Mouse (Mus musculus) liver, postnatal 0 days (tissue): ENCODE measurements at regions not wholly inside any gene's neighbourhood (a gene's known extent, or its start where the extent isn't known, plus 50 kb on each side); places are given as distances from the start of the nearest gene placed in this dataset.

Experiments used
- ATAC-seq: fragments of 200-750 bp; cut with Nextera tagmentation; 2 replicates; pipeline ENCODE4 v1.8.0; 2017; ENCODE audit warnings: mild to moderate bottlenecking, moderate library complexity
- DNase-seq: peaks from one replicate; pipeline ENCODE4 v3.0.0-alpha.2; 2016
- H3K27ac ChIP-seq: fragments of 300-500 bp; sonication (generic); 2 replicates; pipeline ENCODE4 v1.5.1; 2014; ENCODE audit warnings: antibody characterized with exemption, moderate library complexity, mild to moderate bottlenecking, low read depth
- H3K27me3 ChIP-seq: fragments of 300-500 bp; sonication (generic); 2 replicates; pipeline ENCODE4 v1.6.1; 2014; ENCODE audit warnings: low read length, control low read depth, mixed read lengths; ENCODE audit not compliant: insufficient read depth
- H3K36me3 ChIP-seq: fragments of 300-500 bp; sonication (generic); replicated peaks from 2 replicates; pipeline ENCODE4 v1.6.1; 2014; ENCODE audit warnings: mild to moderate bottlenecking, control low read depth, low read length, moderate library complexity, mixed read lengths; ENCODE audit not compliant: insufficient read depth
- H3K4me1 ChIP-seq: fragments of 300-500 bp; sonication (generic); 2 replicates; pipeline ENCODE4 v1.6.1; 2014; ENCODE audit warnings: antibody characterized with exemption, mild to moderate bottlenecking, control low read depth; ENCODE audit not compliant: insufficient read depth
- H3K4me2 ChIP-seq: fragments of 300-500 bp; sonication (generic); 2 replicates; pipeline ENCODE4 v1.6.1; 2014; ENCODE audit warnings: low read depth, mild to moderate bottlenecking, low read length, moderate library complexity, mixed read lengths
- H3K4me3 ChIP-seq: fragments of 300-500 bp; sonication (generic); 2 replicates; pipeline ENCODE4 v1.5.1; 2014; ENCODE audit warnings: low read depth, low read length
- H3K9ac ChIP-seq: fragments of 300-500 bp; sonication (generic); replicated peaks from 2 replicates; pipeline ENCODE4 v1.6.1; 2014; ENCODE audit warnings: mild to moderate bottlenecking, moderate library complexity
- H3K9me3 ChIP-seq: fragments of 300-500 bp; sonication (generic); 2 replicates; pipeline ENCODE4 v1.6.1; 2016; ENCODE audit warnings: mild to moderate bottlenecking, control low read depth, low read length, mixed read lengths
- CTCF ChIP-seq: sonication (generic); IDR thresholded peaks from 2 replicates; pipeline ENCODE4 v1.5.1; 2016; ENCODE audit warnings: antibody characterized with exemption, low read depth
- EP300 ChIP-seq: IDR thresholded peaks from 2 replicates; pipeline ENCODE4 v1.6.1; 2016; ENCODE audit warnings: antibody characterized with exemption, low read depth, mild to moderate bottlenecking
- WGBS: fragments of 180-500 bp; shearing (Covaris S2); extraction: QIAGEN DNeasy Blood & Tissue Kit; methylation state at CpG from one replicate; pipeline ENCODE4 v1.1.7; 2014; ENCODE audit not compliant: insufficient replicate concordance; 5-methylcytosine and 5-hydroxymethylcytosine counted together

- Histone ChIP-seq H3K4me2 (no peak overlapping the region), H3K9ac (no peak overlapping the region), H3K9me3 (no peaks in the 10 kb centered on the region), H3K4me1 (no peaks in the 10 kb centered on the region; the same call in 1 of the 2 replicates), H3K4me3 (no peak overlapping the region), H3K27ac (no peak overlapping the region), H3K27me3 (no peaks in the 10 kb centered on the region), H3K36me3 (no peaks in the 10 kb centered on the region)
- WGBS, result 63% methylated on average over 7 of the region's 7 CpGs
- TF ChIP-seq EP300, result no peak
- 0 out of 2 replicates have a peak, but pooled peaks have one; percentile 13 for TF ChIP-seq CTCF
- DNase-seq (no peak), ATAC-seq (no peak)
Measured at GRCm38 (mm10) chr3:102275256-102276022, 70.9 kb upstream of the Vangl1 start.

GRCm38 (mm10) chr3:102270779-102271178, 66.3 kb upstream of the Vangl1 start:
- Histone ChIP-seq H3K9me3 (no peaks in the 10 kb centered on the region), H3K4me1 (no peaks in the 10 kb centered on the region; the same call in 1 of the 2 replicates), H3K36me3 (no peaks in the 10 kb centered on the region), H3K4me3 (no peak overlapping the region), H3K27ac (no peak overlapping the region), H3K4me2 (no peak overlapping the region), H3K9ac (no peak overlapping the region), H3K27me3 (no peaks in the 10 kb centered on the region)
- TF ChIP-seq CTCF (no peak), EP300 (no peak)
- DNase-seq (no peak), ATAC-seq (no peak)
- 74% methylated on average over 6 of the region's 6 CpGs for WGBS

- no peaks in the 10 kb centered on the region for H3K36me3 ChIP-seq
- no peak overlapping the region for H3K4me3 ChIP-seq
- no peaks in the 10 kb centered on the region for H3K27me3 ChIP-seq
- no peak overlapping the region for H3K27ac ChIP-seq
- no peak overlapping the region for H3K9ac ChIP-seq
- ATAC-seq (no peak), DNase-seq (no peak)
- no peaks in the 10 kb centered on the region; the same call in 1 of the 2 replicates for H3K4me1 ChIP-seq
- TF ChIP-seq CTCF, result no peak
- TF ChIP-seq EP300, result no peak
- no peak overlapping the region for H3K4me2 ChIP-seq
- H3K9me3 ChIP-seq, result no peaks in the 10 kb centered on the region
- WGBS, result 62% methylated on average over 6 of the region's 6 CpGs
Measured at GRCm38 (mm10) chr3:102270257-102270656, 65.8 kb upstream of the Vangl1 start.

GRCm38 (mm10) chr3:102266136-102266535, 61.6 kb upstream of the Vangl1 start:
- Histone ChIP-seq H3K27ac (no peak overlapping the region), H3K36me3 (no peaks in the 10 kb centered on the region), H3K27me3 (no peaks in the 10 kb centered on the region), H3K9me3 (no peaks in the 10 kb centered on the region), H3K4me1 (no peaks in the 10 kb centered on the region), H3K9ac (no peak overlapping the region), H3K4me2 (no peak overlapping the region), H3K4me3 (no peak overlapping the region)
- no peak for ATAC-seq
- TF ChIP-seq EP300 (no peak), CTCF (no peak)
- 73% methylated on average over 9 of the region's 9 CpGs for WGBS
- DNase-seq, result no peak

- no peak for DNase-seq
- Histone ChIP-seq H3K4me2 (no peak overlapping the region), H3K4me3 (no peak overlapping the region), H3K27ac (no peak overlapping the region), H3K4me1 (no peaks in the 10 kb centered on the region), H3K9ac (no peak overlapping the region), H3K9me3 (no peaks in the 10 kb centered on the region), H3K27me3 (no peaks in the 10 kb centered on the region), H3K36me3 (no peaks in the 10 kb centered on the region)
- no peak for ATAC-seq
- WGBS, result 70% methylated on average over 7 of the region's 7 CpGs
- no peak for TF ChIP-seq CTCF
- no peak for TF ChIP-seq EP300
Measured at GRCm38 (mm10) chr3:102265146-102265545, 60.7 kb upstream of the Vangl1 start.

GRCm38 (mm10) chr3:102263326-102263725, 58.8 kb upstream of the Vangl1 start:
- H3K4me1 ChIP-seq, result no peaks in the 10 kb centered on the region
- no peak overlapping the region for H3K4me2 ChIP-seq
- H3K36me3 ChIP-seq, result no peaks in the 10 kb centered on the region
- DNase-seq (no peak), ATAC-seq (no peak)
- no peaks in the 10 kb centered on the region for H3K9me3 ChIP-seq
- no peak overlapping the region for H3K9ac ChIP-seq
- no peaks in the 10 kb centered on the region for H3K27me3 ChIP-seq
- TF ChIP-seq EP300 (no peak), CTCF (no peak)
- H3K4me3 ChIP-seq, result no peak overlapping the region
- WGBS, result 57% methylated on average over 9 of the region's 9 CpGs
- no peak overlapping the region for H3K27ac ChIP-seq
